Mouse (Mus musculus): ENCODE measurements around the gene Rpsa. TPM values are rescaled to one million over a fixed set of nuclear protein-coding genes. Genes with fewer than 3 reads are reported as not detected.

Rpsa gene
- total and polyA plus RNA-seq, 3 experiments: 3,563 to 4,053 (median 3,991) TPM

GRCm38 (mm10) chr9:120091086-120091485 is 36.4 kb upstream of the Rpsa start:
- in situ Hi-C loops (cut with MboI; ENCODE audit: low pct_ligation_motif_present, low pct_unique_long_range_greater_than_20kb, low sequenced_read_pairs): no loop called here
- H3K4me2 ChIP-seq (ENCODE audit: insufficient read depth, low read depth, poor library complexity, severe bottlenecking): no peak overlapping the region
- TF ChIP-seq IRF4 (IDR thresholded peaks at IDR 0.05; ENCODE audit: low read depth, low read length) (no peak), JUN (IDR thresholded peaks at IDR 0.05; ENCODE audit: insufficient read depth, low read depth, low read length) (no peak), POLR2A (IDR thresholded peaks at IDR 0.05; ENCODE audit: low read depth, low read length) (no peak), CTCF (conservative IDR thresholded peaks at IDR 0.05 in 1 of 2, IDR thresholded peaks at IDR 0.05 in 1 of 2; ENCODE audit: low read depth in 2 of 2, low read length in 2 of 2) (no peak), BHLHE40 (IDR thresholded peaks at IDR 0.05; ENCODE audit: low read depth, low read length) (no peak), NRF1 (IDR thresholded peaks at IDR 0.05; ENCODE audit: low read depth, low read length) (no peak), MYC (IDR thresholded peaks at IDR 0.05; ENCODE audit: low read depth, low read length) (no peak)
- H3K9ac ChIP-seq (ENCODE audit: insufficient read depth, low read depth): no peak overlapping the region
- H3K27me3 ChIP-seq (replicated peaks): peaks cover 8% of the 10 kb centered on the region
- H3K27ac ChIP-seq (ENCODE audit: insufficient read depth, low read depth): no peak overlapping the region
- no peaks in the 10 kb centered on the region for H3K79me2 ChIP-seq (replicated peaks; ENCODE audit: control insufficient read depth, extremely low read depth, insufficient read depth, poor library complexity, severe bottlenecking)
- H3K9me3 ChIP-seq (replicated peaks; ENCODE audit: low read length): peaks cover 11% of the 10 kb centered on the region
- no peaks in the 10 kb centered on the region for H3K4me1 ChIP-seq (ENCODE audit: control insufficient read depth in 1 of 2, insufficient read depth in 2 of 2)
- no peaks in the 10 kb centered on the region for H3K36me3 ChIP-seq (replicated peaks in 1 of 2; ENCODE audit: control insufficient read depth in 1 of 2, insufficient read depth in 1 of 2, low read length in 1 of 2)
- dilution Hi-C loops (cut with MboI; ENCODE audit: extremely low pct_ligation_motif_present, extremely low pct_unique_long_range_greater_than_20kb, low sequenced_read_pairs): no loop called here
- no peak overlapping the region for H3K4me3 ChIP-seq (replicated peaks in 1 of 3; ENCODE audit: low read depth in 2 of 3, low read length in 2 of 3, poor library complexity in 1 of 3)
- DNase-seq (ENCODE audit: extremely low read depth): no peak

- H3K4me3 ChIP-seq (replicated peaks in 1 of 3; ENCODE audit: low read depth in 2 of 3, low read length in 2 of 3, poor library complexity in 1 of 3): no peak within 1 kb of the TSS
- peaks cover 11% of the 10 kb centered on the region for H3K9me3 ChIP-seq (replicated peaks; ENCODE audit: low read length)
- no peaks in the 10 kb centered on the region for H3K36me3 ChIP-seq (replicated peaks in 1 of 2; ENCODE audit: control insufficient read depth in 1 of 2, insufficient read depth in 1 of 2, low read length in 1 of 2)
- no peaks in the 10 kb centered on the region for H3K4me1 ChIP-seq (ENCODE audit: control insufficient read depth in 1 of 2, insufficient read depth in 2 of 2)
- H3K4me2 ChIP-seq (ENCODE audit: insufficient read depth, low read depth, poor library complexity, severe bottlenecking): no peak within 1 kb of the TSS
- DNase-seq (ENCODE audit: extremely low read depth): no peak
- peaks cover 4% of the 10 kb centered on the region for H3K27me3 ChIP-seq (replicated peaks)
- no peak within 1 kb of the TSS for H3K27ac ChIP-seq (ENCODE audit: insufficient read depth, low read depth)
- no peak for TF ChIP-seq GABPA (IDR thresholded peaks at IDR 0.05; ENCODE audit: insufficient replicate concordance, low read depth, low read length)
- TF ChIP-seq HCFC1 (IDR thresholded peaks at IDR 0.05; ENCODE audit: low read depth, low read length): no peak
- TF ChIP-seq BHLHE40 (IDR thresholded peaks at IDR 0.05; ENCODE audit: low read depth, low read length): no peak
- no peak for TF ChIP-seq MAZ (IDR thresholded peaks at IDR 0.05; ENCODE audit: low read depth, low read length)
- H3K79me2 ChIP-seq (replicated peaks; ENCODE audit: control insufficient read depth, extremely low read depth, insufficient read depth, poor library complexity, severe bottlenecking): no peaks in the 10 kb centered on the region
- in situ Hi-C loops (cut with MboI; ENCODE audit: low pct_ligation_motif_present, low pct_unique_long_range_greater_than_20kb, low sequenced_read_pairs): no loop called here
- dilution Hi-C loops (cut with MboI; ENCODE audit: extremely low pct_ligation_motif_present, extremely low pct_unique_long_range_greater_than_20kb, low sequenced_read_pairs): no loop called here
- H3K9ac ChIP-seq (ENCODE audit: insufficient read depth, low read depth): no peak within 1 kb of the TSS
Measured at GRCm38 (mm10) chr9:120091696-120092238, 35.7 kb upstream of the Rpsa start, which contains the start of gene Ccr8. Ccr8 (plus strand) TSS chr9:120092114.

GRCm38 (mm10) chr9:120093701-120094100 is 33.8 kb upstream of the Rpsa start:
- DNase-seq (ENCODE audit: extremely low read depth): no peak
- in situ Hi-C loops (cut with MboI; ENCODE audit: low pct_ligation_motif_present, low pct_unique_long_range_greater_than_20kb, low sequenced_read_pairs): no loop called here

More at GRCm38 (mm10) chr9:120093701-120094100, 33.8 kb upstream of the Rpsa start:
- no peak overlapping the region for H3K4me3 ChIP-seq (replicated peaks in 1 of 3; ENCODE audit: low read depth in 2 of 3, low read length in 2 of 3, poor library complexity in 1 of 3)
- peaks cover 9% of the 10 kb centered on the region for H3K9me3 ChIP-seq (replicated peaks; ENCODE audit: low read length)
- TF ChIP-seq ELF1 (IDR thresholded peaks at IDR 0.05; ENCODE audit: low read depth, low read length): no peak
- TF ChIP-seq E2F4 (IDR thresholded peaks at IDR 0.05; ENCODE audit: insufficient replicate concordance, low read depth, low read length): no peak
- no peak for TF ChIP-seq MEF2A (IDR thresholded peaks at IDR 0.05; ENCODE audit: borderline replicate concordance, low read depth, low read length)
- TF ChIP-seq ZNF384 (IDR thresholded peaks at IDR 0.05; ENCODE audit: low read depth, low read length): no peak
- H3K9ac ChIP-seq (ENCODE audit: insufficient read depth, low read depth): no peak overlapping the region
- peaks cover 0 to 4% of the 10 kb centered on the region in 2 experiments; a peak in 1 of 4 replicates for H3K4me1 ChIP-seq (ENCODE audit: control insufficient read depth in 1 of 2, insufficient read depth in 2 of 2)
- dilution Hi-C loops (cut with MboI; ENCODE audit: extremely low pct_ligation_motif_present, extremely low pct_unique_long_range_greater_than_20kb, low sequenced_read_pairs): no loop called here
- H3K79me2 ChIP-seq (replicated peaks; ENCODE audit: control insufficient read depth, extremely low read depth, insufficient read depth, poor library complexity, severe bottlenecking): no peaks in the 10 kb centered on the region
- H3K27me3 ChIP-seq (replicated peaks): peaks cover 1% of the 10 kb centered on the region
- no peaks in the 10 kb centered on the region for H3K36me3 ChIP-seq (replicated peaks in 1 of 2; ENCODE audit: control insufficient read depth in 1 of 2, insufficient read depth in 1 of 2, low read length in 1 of 2)
- no peak overlapping the region for H3K27ac ChIP-seq (ENCODE audit: insufficient read depth, low read depth)
- H3K4me2 ChIP-seq (ENCODE audit: insufficient read depth, low read depth, poor library complexity, severe bottlenecking): no peak overlapping the region
